Mouse (Mus musculus): ENCODE measurements at regions not wholly inside any gene's neighbourhood (a gene's known extent, or its start where the extent isn't known, plus 50 kb on each side); places are given as distances from the start of the nearest gene placed in this dataset.

DNA sequence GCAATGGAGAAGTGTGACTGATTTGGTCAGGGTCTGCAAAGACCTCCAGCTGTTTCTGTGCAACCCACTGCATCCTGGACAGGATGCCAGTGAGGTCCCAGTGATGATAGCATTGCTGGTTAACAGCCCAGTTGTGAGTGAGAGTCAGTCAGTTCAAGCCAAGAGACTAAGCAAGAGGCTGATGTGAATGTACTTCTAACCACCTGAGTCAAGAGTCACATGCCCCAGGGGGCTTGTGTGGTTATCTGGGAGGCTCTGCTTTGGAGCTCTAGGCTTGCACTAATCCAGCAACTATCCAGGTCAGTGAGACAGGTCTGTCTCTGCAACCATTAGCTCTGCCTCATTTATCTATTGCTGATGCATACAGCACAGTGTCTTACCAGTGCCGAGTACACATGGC, 55.5 kb upstream of the Irf2bp2 start:
- Histone ChIP-seq H3K79me2 (ENCODE audit: control insufficient read depth, insufficient read depth, low read length, poor library complexity) (no peaks in the 10 kb centered on the region), H3K27ac (ENCODE audit: control insufficient read depth, low read depth, low read length) (no peak overlapping the region), H3K4me3 (ENCODE audit: control insufficient read depth in 1 of 2, insufficient read depth in 1 of 2, low read depth in 2 of 2, low read length in 2 of 2) (no peak overlapping the region), H3K4me1 (ENCODE audit: control insufficient read depth in 1 of 2, insufficient read depth in 2 of 2, low read length in 2 of 2) (peaks cover 0 to 3% of the 10 kb centered on the region in 2 experiments; a peak in 3 of 4 replicates), H3K36me3 (ENCODE audit: control insufficient read depth in 1 of 2, insufficient read depth in 2 of 2, low read length in 2 of 2) (peaks cover 0 to 2% of the 10 kb centered on the region in 2 experiments; a peak in 1 of 4 replicates), H3K9me3 (replicated peaks; ENCODE audit: insufficient read depth, low read length) (no peaks in the 10 kb centered on the region), H3K9ac (ENCODE audit: control insufficient read depth, low read depth, low read length, poor library complexity, severe bottlenecking) (no peak overlapping the region), H3K27me3 (ENCODE audit: control insufficient read depth in 1 of 2, insufficient read depth in 2 of 2, low read length in 2 of 2) (no peaks in the 10 kb centered on the region)
- TF ChIP-seq HCFC1 (IDR thresholded peaks at IDR 0.05; ENCODE audit: low read depth, low read length) (no peak), POLR2AphosphoS2 (IDR thresholded peaks at IDR 0.05; ENCODE audit: low read length) (no peak)
- no peak for DNase-seq (ENCODE audit: low read depth, low spot score)

DNA sequence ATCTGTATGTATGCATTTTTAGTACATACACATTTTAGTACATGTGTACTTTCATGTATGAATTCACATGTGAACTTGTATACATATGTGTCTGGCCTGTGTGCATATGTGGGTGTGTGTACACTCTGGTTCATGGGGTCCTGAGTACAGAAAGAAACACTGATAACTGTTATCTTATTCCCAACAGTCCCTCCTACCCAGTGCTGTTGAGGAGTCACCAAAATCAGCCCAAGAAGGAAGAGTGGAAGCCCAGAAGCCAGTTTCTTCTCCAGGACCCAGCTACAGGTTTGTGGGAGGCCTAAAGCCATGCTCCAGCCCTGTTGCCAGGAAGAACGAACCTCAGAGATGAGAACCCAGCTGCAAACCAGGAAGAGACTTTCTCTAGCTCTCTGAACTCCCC, 53.6 kb upstream of the Irf2bp2 start:
- no peaks in the 10 kb centered on the region for H3K79me2 ChIP-seq (ENCODE audit: control insufficient read depth, insufficient read depth, low read length, poor library complexity)
- no peaks in the 10 kb centered on the region for H3K9me3 ChIP-seq (replicated peaks; ENCODE audit: insufficient read depth, low read length)
- H3K4me3 ChIP-seq (ENCODE audit: control insufficient read depth in 1 of 2, insufficient read depth in 1 of 2, low read depth in 2 of 2, low read length in 2 of 2) = no peak overlapping the region
- H3K9ac ChIP-seq (ENCODE audit: control insufficient read depth, low read depth, low read length, poor library complexity, severe bottlenecking) = no peak overlapping the region
- peaks cover 0 to 2% of the 10 kb centered on the region in 2 experiments; a peak in 3 of 4 replicates for H3K4me1 ChIP-seq (ENCODE audit: control insufficient read depth in 1 of 2, insufficient read depth in 2 of 2, low read length in 2 of 2)
- H3K27me3 ChIP-seq (ENCODE audit: control insufficient read depth in 1 of 2, insufficient read depth in 2 of 2, low read length in 2 of 2) = no peaks in the 10 kb centered on the region
- no peak for TF ChIP-seq ZMIZ1 (IDR thresholded peaks at IDR 0.05; ENCODE audit: low read depth, low read length)
- no peak for TF ChIP-seq SIN3A (IDR thresholded peaks at IDR 0.05; ENCODE audit: low read length)
- TF ChIP-seq RAD21 (IDR thresholded peaks at IDR 0.05; ENCODE audit: low read depth, low read length) = no peak
- TF ChIP-seq TCF12 (IDR thresholded peaks at IDR 0.05; ENCODE audit: low read depth, low read length) = no peak
- TF ChIP-seq MYB (IDR thresholded peaks at IDR 0.05; ENCODE audit: low read depth, low read length) = no peak
- no peak for TF ChIP-seq POLR2AphosphoS5 (IDR thresholded peaks at IDR 0.05; ENCODE audit: borderline replicate concordance, low read depth, low read length)
- TF ChIP-seq ZC3H11A (IDR thresholded peaks at IDR 0.05; ENCODE audit: low read depth, low read length) = no peak
- TF ChIP-seq EP300 (IDR thresholded peaks at IDR 0.05; ENCODE audit: low read depth in 1 of 2, low read length in 2 of 2) = no peak
- no peak for TF ChIP-seq SMC3 (IDR thresholded peaks at IDR 0.05; ENCODE audit: low read depth, low read length)
- no peak for TF ChIP-seq USF2 (IDR thresholded peaks at IDR 0.05; ENCODE audit: borderline replicate concordance in 1 of 2, insufficient read depth in 1 of 2, low read depth in 1 of 2, low read length in 2 of 2)
- TF ChIP-seq UBTF (IDR thresholded peaks at IDR 0.05; ENCODE audit: borderline replicate concordance, insufficient read depth, low read depth, low read length) = no peak
- no peak for TF ChIP-seq USF1 (IDR thresholded peaks at IDR 0.05; ENCODE audit: low read depth, low read length)
- no peak for TF ChIP-seq ELF1 (IDR thresholded peaks at IDR 0.05; ENCODE audit: low read depth, low read length)
- H3K36me3 ChIP-seq (ENCODE audit: control insufficient read depth in 1 of 2, insufficient read depth in 2 of 2, low read length in 2 of 2) = peaks cover 0 to under 1% of the 10 kb centered on the region in 2 experiments; a peak in 1 of 4 replicates
- no peak overlapping the region for H3K27ac ChIP-seq (ENCODE audit: control insufficient read depth, low read depth, low read length)
- DNase-seq (ENCODE audit: low read depth, low spot score) = no peak
